Mouse (Mus musculus) v-Abl transformed pro-B cells (cell line): Measurements from ENCODE around the gene Ppp1r15b.

Source experiments
- in situ Hi-C, 2 experiments: fragments of 400-800 bp; cut with MboI; formaldehyde crosslinking; loops; one replicate each; pipeline ENCODE4 v1.15.1; 2025; ENCODE audit not compliant: unreplicated experiment in 2 of 2

Gene Ppp1r15b

DNA sequence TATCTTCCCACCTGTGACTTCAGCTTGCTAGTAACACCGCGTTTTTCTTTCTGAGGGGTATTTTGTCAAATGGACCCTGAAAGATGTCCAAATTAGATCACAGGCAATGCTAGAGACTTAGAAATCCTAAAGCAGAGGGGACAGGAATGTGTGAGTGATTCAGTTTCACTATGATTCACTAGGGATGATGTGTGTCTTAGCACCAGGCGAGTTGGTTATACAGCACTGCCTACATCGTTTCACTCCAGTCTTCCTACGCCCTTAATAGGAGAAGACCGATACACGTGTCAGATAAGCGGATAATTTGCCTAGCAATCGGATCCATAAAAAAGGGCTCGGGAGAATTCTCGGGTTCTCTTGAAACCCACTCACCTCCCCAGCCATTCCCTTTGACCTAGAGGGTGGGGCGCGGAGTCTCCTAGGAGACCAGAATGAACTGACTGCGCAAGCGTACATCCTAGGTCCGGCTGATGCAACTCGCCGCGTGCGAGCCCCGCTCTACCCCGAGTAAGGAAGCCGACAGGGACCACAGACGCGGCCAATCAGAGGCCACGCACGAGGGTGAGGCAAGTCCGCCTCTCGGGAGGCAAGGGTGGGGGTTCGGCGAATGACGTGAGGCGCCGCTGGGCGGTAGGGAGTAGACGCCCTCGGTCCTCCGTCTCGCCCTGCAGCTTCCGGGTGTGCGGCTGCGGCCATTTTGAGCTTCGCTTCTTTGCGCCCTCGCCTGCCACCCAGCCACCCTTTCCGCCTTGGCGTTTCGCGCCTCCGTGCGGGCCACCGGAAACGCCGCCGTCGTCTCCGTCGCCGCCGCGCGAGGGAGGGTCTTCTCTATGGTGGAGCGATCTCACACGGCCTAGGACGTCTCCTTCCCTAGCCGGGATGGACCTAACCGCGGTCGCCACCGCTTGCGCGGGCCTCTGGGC, at the start of gene Ppp1r15b:
Gene Ppp1r15b, plus strand, starts transcription at position 506 of the 923 bp plus-strand sequence.
- in situ Hi-C loops = loop anchor here (10.0 to 25.0 kb wide), 3 partner anchors 574 to 934 kb away; no protein-coding TSS in a partner anchor

GRCm38 (mm10) chr1:133083003-133083546, 47.9 kb upstream of the Ppp1r15b start:
- in situ Hi-C loops = no loop called here

GRCm38 (mm10) chr1:133083942-133084625, 46.9 kb upstream of the Ppp1r15b start:
- in situ Hi-C loops = no loop called here

DNA sequence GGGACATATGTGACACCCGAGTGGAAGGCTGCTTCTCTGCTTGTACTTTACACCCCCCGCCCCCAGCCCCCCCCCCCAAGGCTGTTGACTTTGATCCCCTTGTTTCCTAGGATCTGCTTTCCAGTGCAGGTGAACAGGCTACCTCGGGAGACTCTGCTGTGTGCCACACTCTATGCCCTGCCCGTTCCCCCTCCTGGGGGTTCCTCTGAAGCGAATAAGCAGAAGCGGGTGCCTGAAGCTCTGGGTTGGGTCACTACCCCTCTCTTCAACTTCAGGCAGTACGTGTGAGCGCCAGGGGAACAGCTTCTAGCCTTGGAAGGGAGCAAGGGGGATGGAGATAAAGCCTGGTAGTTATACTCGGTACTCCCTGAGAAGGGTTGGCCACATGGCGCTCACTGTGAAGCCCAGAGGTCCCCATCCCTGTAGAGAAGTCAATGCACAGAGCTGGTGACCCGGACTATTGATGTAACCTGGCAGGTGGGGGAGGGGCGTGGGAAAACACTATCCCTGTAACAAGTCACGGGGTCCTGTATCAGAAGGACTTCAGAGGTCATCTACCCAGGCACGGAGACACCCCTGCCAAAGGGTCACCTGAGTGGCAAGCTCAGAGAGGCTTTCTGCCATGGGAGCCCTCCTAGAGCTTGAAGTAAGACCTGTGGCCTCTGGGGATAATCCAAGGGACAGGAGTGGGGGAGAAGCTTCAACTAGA, 46.1 kb upstream of the Ppp1r15b start:
- in situ Hi-C loops = loop anchor here (5.0 kb wide), 2 partner anchors 42 to 43 kb away; no protein-coding TSS in a partner anchor

DNA sequence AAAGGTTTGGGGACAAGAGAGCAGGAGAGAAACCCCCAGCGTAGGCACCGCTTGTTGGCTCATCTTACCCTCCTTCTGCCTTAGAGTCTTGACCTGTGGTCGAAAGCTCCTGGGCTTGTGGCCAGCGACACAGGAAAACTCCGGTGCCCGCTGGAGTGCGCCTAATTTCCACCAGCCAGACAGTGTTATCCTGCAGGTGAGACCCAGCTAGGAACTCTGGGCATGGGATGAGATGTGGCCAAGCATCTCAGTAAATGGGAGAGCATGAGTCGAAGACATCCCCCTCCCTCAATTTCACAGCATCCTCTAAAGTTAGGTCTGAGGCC, 45.6 kb upstream of the Ppp1r15b start:
- in situ Hi-C loops = loop anchor here (5.0 kb wide), 2 partner anchors 42 to 43 kb away; no protein-coding TSS in a partner anchor

GRCm38 (mm10) chr1:133086804-133087203, 44.1 kb upstream of the Ppp1r15b start:
- in situ Hi-C loops = loop anchor here (5.0 kb wide), 2 partner anchors 40 to 45 kb away; no protein-coding TSS in a partner anchor

- in situ Hi-C loops = loop anchor here (5.0 kb wide), 2 partner anchors 40 to 45 kb away; no protein-coding TSS in a partner anchor
These were observed 43.6 kb upstream of the Ppp1r15b start for GRCm38 (mm10) chr1:133087206-133087905.

DNA sequence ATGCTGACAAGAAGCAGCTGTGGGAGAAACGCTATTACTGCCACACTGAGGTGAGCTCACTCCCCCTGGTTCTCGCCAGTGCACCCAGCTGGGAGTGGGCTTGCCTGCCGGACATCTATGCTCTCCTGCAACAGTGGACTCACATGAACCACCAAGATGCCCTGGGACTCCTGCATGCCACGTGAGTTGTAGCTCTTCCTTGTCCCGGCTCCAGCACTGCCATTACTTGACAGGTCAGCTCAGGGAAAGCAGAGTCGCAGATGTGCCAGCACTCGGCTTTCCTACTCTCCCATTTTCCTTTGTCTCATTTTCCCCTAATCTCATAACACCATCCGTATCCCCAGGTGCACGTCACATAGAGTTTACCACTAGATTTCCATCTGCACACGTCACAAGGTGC, 42.7 kb upstream of the Ppp1r15b start:
- in situ Hi-C loops = loop anchor here (5.0 kb wide), 2 partner anchors 39 to 46 kb away; no protein-coding TSS in a partner anchor

GRCm38 (mm10) chr1:133089415-133089814, 41.5 kb upstream of the Ppp1r15b start:
- in situ Hi-C loops = loop anchor here (5.0 kb wide), 2 partner anchors 38 to 47 kb away; no protein-coding TSS in a partner anchor

- in situ Hi-C loops = no loop called here
These were observed 40.3 kb upstream of the Ppp1r15b start for GRCm38 (mm10) chr1:133090641-133091040.

GRCm38 (mm10) chr1:133091483-133091882, 39.5 kb upstream of the Ppp1r15b start:
- in situ Hi-C loops = no loop called here

DNA sequence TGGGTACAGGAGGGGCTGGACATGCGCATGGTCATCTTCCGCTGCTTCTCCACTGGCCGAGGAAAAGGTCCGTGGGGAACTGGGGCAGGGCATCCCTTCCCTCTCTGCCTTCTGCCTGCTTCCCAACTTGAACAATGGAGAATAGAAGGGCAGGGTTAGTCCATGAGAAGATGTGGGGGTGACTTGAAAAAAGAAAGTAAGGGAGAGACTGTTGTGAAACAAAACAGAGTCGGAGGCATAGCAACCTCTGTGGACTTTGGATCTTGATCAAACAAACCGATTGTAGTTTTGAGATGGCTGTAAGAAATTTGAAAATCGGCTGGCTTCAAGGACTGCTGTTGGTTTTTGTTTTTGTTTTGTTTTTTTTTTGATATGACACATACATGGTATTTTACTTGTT, 37.2 kb upstream of the Ppp1r15b start:
- in situ Hi-C loops = no loop called here

- in situ Hi-C loops = loop anchor here (10.0 to 25.0 kb wide), 2 partner anchors 339 to 346 kb away; no protein-coding TSS in a partner anchor
These were observed 29.8 kb upstream of the Ppp1r15b start for GRCm38 (mm10) chr1:133100980-133101798.

- in situ Hi-C loops = loop anchor here (10.0 to 25.0 kb wide), 2 partner anchors 340 to 347 kb away; no protein-coding TSS in a partner anchor
These were observed 28.8 kb upstream of the Ppp1r15b start for GRCm38 (mm10) chr1:133102108-133102507.

GRCm38 (mm10) chr1:133103315-133103714, 27.6 kb upstream of the Ppp1r15b start:
- in situ Hi-C loops = loop anchor here (10.0 to 25.0 kb wide), 2 partner anchors 341 to 349 kb away; no protein-coding TSS in a partner anchor

- in situ Hi-C loops = loop anchor here (10.0 to 25.0 kb wide), 2 partner anchors 342 to 349 kb away; no protein-coding TSS in a partner anchor
These were observed 27.1 kb upstream of the Ppp1r15b start for GRCm38 (mm10) chr1:133103871-133104270.

DNA sequence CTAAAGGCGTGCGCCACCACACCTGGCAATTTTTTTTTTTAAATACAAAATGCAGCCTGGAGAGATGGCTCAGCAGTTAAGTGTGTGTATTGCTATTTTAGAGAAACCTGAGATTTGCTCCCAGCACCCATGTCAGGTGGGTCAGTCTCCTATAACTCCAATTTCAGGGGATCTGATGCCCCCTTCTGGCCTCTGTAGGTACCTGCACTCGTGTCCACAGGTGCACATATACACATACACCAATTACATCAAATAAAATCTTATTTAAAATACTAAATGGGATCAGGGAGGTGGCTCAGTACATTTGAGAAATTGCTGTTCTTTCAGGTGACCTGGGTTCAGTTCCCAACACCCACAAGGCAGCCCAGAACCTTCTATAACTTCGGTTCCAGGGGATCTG, 14.8 kb upstream of the Ppp1r15b start:
- in situ Hi-C loops = loop anchor here in 1 of 2 experiments (25.0 kb wide), 1 partner anchor 354 kb away; no protein-coding TSS in a partner anchor

- in situ Hi-C loops = loop anchor here in 1 of 2 experiments (25.0 kb wide), 1 partner anchor 356 kb away; no protein-coding TSS in a partner anchor
These were observed 12.8 kb upstream of the Ppp1r15b start for GRCm38 (mm10) chr1:133118127-133118526.
